Mouse (Mus musculus) testis, adult 2 months (tissue): ENCODE data around the gene Hist1h1t.

Experiments
- CTCF ChIP-seq: fragments of 200-500 bp; IDR thresholded peaks from 2 replicates; pipeline ENCODE4 v1.5.1; 2012; ENCODE audit warnings: low read depth, mild to moderate bottlenecking, inconsistent platforms, low read length, moderate library complexity; ENCODE audit not compliant: control insufficient read depth, insufficient read depth, insufficient replicate concordance
- POLR2A ChIP-seq: fragments of 200-500 bp; IDR thresholded peaks from 2 replicates; pipeline ENCODE4 v1.6.1; 2012; ENCODE audit warnings: low read depth, mild to moderate bottlenecking, inconsistent platforms, low read length, moderate library complexity; ENCODE audit not compliant: control insufficient read depth

- TF ChIP-seq CTCF (no peak), POLR2A (no peak; the same call in 1 of the 2 replicates)
These were observed at the start of gene Hist1h1t for GRCm38 (mm10) chr13:23695514-23695913.
